Mouse (Mus musculus): ENCODE data around the gene Nlrp10. TPM values are rescaled to one million over a fixed set of nuclear protein-coding genes. Genes with fewer than 3 reads are reported as not detected.

Nlrp10 gene
- polyA plus RNA-seq, 1 experiment from 2014 or later, result 0.07 TPM

- WGBS, result under 1% methylated on average over 37 of the region's 44 CpGs
Measured at GRCm38 (mm10) chr7:108950312-108950761, 20.4 kb upstream of the Nlrp10 start, which contains the start of gene Tub. Tub (plus strand) TSS chr7:108950338.

GRCm38 (mm10) chr7:108949301-108949700 is 19.3 kb upstream of the Nlrp10 start:
- no peak overlapping the region for H3K27ac ChIP-seq (ENCODE audit: low read length)
- no peak overlapping the region for H3K4me3 ChIP-seq (ENCODE audit: low read length)
- peaks cover 9% of the 10 kb centered on the region; the same call in 1 of the 2 replicates for H3K36me3 ChIP-seq (ENCODE audit: insufficient read depth, low read length)
- peaks cover 49% of the 10 kb centered on the region for H3K27me3 ChIP-seq (ENCODE audit: insufficient read depth, low read length)
- H3K4me1 ChIP-seq (ENCODE audit: insufficient read depth, low read length), result peaks cover 16% of the 10 kb centered on the region
- WGBS, result 64% methylated on average over 2 of the region's 2 CpGs
- no peaks in the 10 kb centered on the region for H3K9me3 ChIP-seq (ENCODE audit: low read length)
- H3K9ac ChIP-seq (replicated peaks; ENCODE audit: low read length), result no peak overlapping the region
- no peak for ATAC-seq (ENCODE audit: low FRiP score, low TSS enrichment)
- H3K4me2 ChIP-seq (replicated peaks; ENCODE audit: low read depth, low read length), result no peak overlapping the region

More at GRCm38 (mm10) chr7:108950312-108950761, 20.4 kb upstream of the Nlrp10 start, which contains the start of gene Tub:
- H3K4me3 ChIP-seq (ENCODE audit: low read length), result peak within 1 kb of the TSS; percentile 54
- H3K4me1 ChIP-seq (ENCODE audit: insufficient read depth, low read length), result peaks cover 16% of the 10 kb centered on the region
- peak; percentile 57 for ATAC-seq (ENCODE audit: low FRiP score, low TSS enrichment)
- H3K4me2 ChIP-seq (replicated peaks; ENCODE audit: low read depth, low read length), result peak within 1 kb of the TSS; percentile 91
- H3K9me3 ChIP-seq (ENCODE audit: low read length), result no peaks in the 10 kb centered on the region
- H3K36me3 ChIP-seq (ENCODE audit: insufficient read depth, low read length), result peaks cover 5% of the 10 kb centered on the region; the same call in 1 of the 2 replicates
- H3K27ac ChIP-seq (ENCODE audit: low read length), result no peak within 1 kb of the TSS
- H3K27me3 ChIP-seq (ENCODE audit: insufficient read depth, low read length), result peaks cover 49% of the 10 kb centered on the region
- H3K9ac ChIP-seq (replicated peaks; ENCODE audit: low read length), result peak within 1 kb of the TSS; percentile 36

GRCm38 (mm10) chr7:108948611-108949010 is 18.6 kb upstream of the Nlrp10 start:
- Histone ChIP-seq H3K4me2 (replicated peaks; ENCODE audit: low read depth, low read length) (no peak overlapping the region), H3K4me3 (ENCODE audit: low read length) (no peak overlapping the region), H3K4me1 (ENCODE audit: insufficient read depth, low read length) (peaks cover 16% of the 10 kb centered on the region), H3K27me3 (ENCODE audit: insufficient read depth, low read length) (peaks cover 44% of the 10 kb centered on the region), H3K9me3 (ENCODE audit: low read length) (no peaks in the 10 kb centered on the region), H3K36me3 (ENCODE audit: insufficient read depth, low read length) (peaks cover 12% of the 10 kb centered on the region; the same call in 1 of the 2 replicates), H3K9ac (replicated peaks; ENCODE audit: low read length) (no peak overlapping the region), H3K27ac (ENCODE audit: low read length) (no peak overlapping the region)
- no peak for ATAC-seq (ENCODE audit: low FRiP score, low TSS enrichment)

GRCm38 (mm10) chr7:108944002-108944401 is 14.0 kb upstream of the Nlrp10 start:
- no peaks in the 10 kb centered on the region for H3K4me1 ChIP-seq (ENCODE audit: insufficient read depth, low read length)
- peak; percentile 52; the same call in 1 of the 2 replicates for ATAC-seq (ENCODE audit: low FRiP score, low TSS enrichment)
- 7% methylated on average over 2 of the region's 2 CpGs for whole genome bisulfite sequencing
- H3K36me3 ChIP-seq (ENCODE audit: insufficient read depth, low read length), result peaks cover 41% of the 10 kb centered on the region
- H3K27me3 ChIP-seq (ENCODE audit: insufficient read depth, low read length), result peaks cover under 1% of the 10 kb centered on the region
- H3K27ac ChIP-seq (ENCODE audit: low read length), result no peak overlapping the region
- no peaks in the 10 kb centered on the region for H3K9me3 ChIP-seq (ENCODE audit: low read length)
- no peak overlapping the region for H3K4me3 ChIP-seq (ENCODE audit: low read length)
- H3K9ac ChIP-seq (replicated peaks; ENCODE audit: low read length), result no peak overlapping the region
- no peak overlapping the region for H3K4me2 ChIP-seq (replicated peaks; ENCODE audit: low read depth, low read length)

- H3K9ac ChIP-seq (replicated peaks; ENCODE audit: low read length), result no peak overlapping the region
- H3K4me2 ChIP-seq (replicated peaks; ENCODE audit: low read depth, low read length), result no peak overlapping the region
- H3K27ac ChIP-seq (ENCODE audit: low read length), result no peak overlapping the region
- no peaks in the 10 kb centered on the region for H3K4me1 ChIP-seq (ENCODE audit: insufficient read depth, low read length)
- no peak overlapping the region for H3K4me3 ChIP-seq (ENCODE audit: low read length)
- H3K36me3 ChIP-seq (ENCODE audit: insufficient read depth, low read length), result peaks cover 61% of the 10 kb centered on the region
- WGBS, result 92% methylated on average over 9 of the region's 9 CpGs
- H3K27me3 ChIP-seq (ENCODE audit: insufficient read depth, low read length), result no peaks in the 10 kb centered on the region
- no peak for ATAC-seq (ENCODE audit: low FRiP score, low TSS enrichment)
- H3K9me3 ChIP-seq (ENCODE audit: low read length), result no peaks in the 10 kb centered on the region
Measured at GRCm38 (mm10) chr7:108941466-108941865, 11.5 kb upstream of the Nlrp10 start.

GRCm38 (mm10) chr7:108936591-108936990 is 6.6 kb upstream of the Nlrp10 start:
- Histone ChIP-seq H3K4me3 (ENCODE audit: low read length) (no peak overlapping the region), H3K9me3 (ENCODE audit: low read length) (no peaks in the 10 kb centered on the region), H3K27me3 (ENCODE audit: insufficient read depth, low read length) (no peaks in the 10 kb centered on the region), H3K4me2 (replicated peaks; ENCODE audit: low read depth, low read length) (no peak overlapping the region), H3K36me3 (ENCODE audit: insufficient read depth, low read length) (peaks cover 43% of the 10 kb centered on the region), H3K4me1 (ENCODE audit: insufficient read depth, low read length) (peaks cover 15% of the 10 kb centered on the region), H3K9ac (replicated peaks; ENCODE audit: low read length) (no peak overlapping the region), H3K27ac (ENCODE audit: low read length) (no peak overlapping the region)
- 98% methylated on average over 4 of the region's 4 CpGs for WGBS
- no peak for ATAC-seq (ENCODE audit: low FRiP score, low TSS enrichment)

GRCm38 (mm10) chr7:108935411-108935810 is 5.4 kb upstream of the Nlrp10 start:
- H3K36me3 ChIP-seq (ENCODE audit: insufficient read depth, low read length), result peaks cover 31% of the 10 kb centered on the region
- no peak for ATAC-seq (ENCODE audit: low FRiP score, low TSS enrichment)
- 76% methylated on average over 7 of the region's 7 CpGs for WGBS
- H3K4me2 ChIP-seq (replicated peaks; ENCODE audit: low read depth, low read length), result peak overlapping the region; percentile 82
- H3K9ac ChIP-seq (replicated peaks; ENCODE audit: low read length), result peak overlapping the region; percentile 96
- H3K4me1 ChIP-seq (ENCODE audit: insufficient read depth, low read length), result peaks cover 15% of the 10 kb centered on the region
- no peaks in the 10 kb centered on the region for H3K9me3 ChIP-seq (ENCODE audit: low read length)
- no peaks in the 10 kb centered on the region for H3K27me3 ChIP-seq (ENCODE audit: insufficient read depth, low read length)
- H3K4me3 ChIP-seq (ENCODE audit: low read length), result peak overlapping the region; percentile 97
- H3K27ac ChIP-seq (ENCODE audit: low read length), result no peak overlapping the region

GRCm38 (mm10) chr7:108934836-108935235 is 4.9 kb upstream of the Nlrp10 start:
- WGBS, result 2% methylated on average over 8 of the region's 8 CpGs
- no peak for ATAC-seq (ENCODE audit: low FRiP score, low TSS enrichment)
- Histone ChIP-seq H3K4me1 (ENCODE audit: insufficient read depth, low read length) (peaks cover 15% of the 10 kb centered on the region), H3K4me2 (replicated peaks; ENCODE audit: low read depth, low read length) (peak overlapping the region; percentile 82), H3K9ac (replicated peaks; ENCODE audit: low read length) (peak overlapping the region; percentile 96), H3K27ac (ENCODE audit: low read length) (no peak overlapping the region; the same call in 1 of the 2 replicates), H3K4me3 (ENCODE audit: low read length) (peak overlapping the region; percentile 97), H3K27me3 (ENCODE audit: insufficient read depth, low read length) (no peaks in the 10 kb centered on the region), H3K36me3 (ENCODE audit: insufficient read depth, low read length) (peaks cover 26% of the 10 kb centered on the region), H3K9me3 (ENCODE audit: low read length) (no peaks in the 10 kb centered on the region)

GRCm38 (mm10) chr7:108933794-108934731 is 4.1 kb upstream of the Nlrp10 start, which contains the start of gene Eif3f:
Eif3f (plus strand) TSS chr7:108934417.
- Histone ChIP-seq H3K36me3 (ENCODE audit: insufficient read depth, low read length) (peaks cover 21% of the 10 kb centered on the region), H3K27me3 (ENCODE audit: insufficient read depth, low read length) (no peaks in the 10 kb centered on the region), H3K4me2 (replicated peaks; ENCODE audit: low read depth, low read length) (peak within 1 kb of the TSS; percentile 82), H3K9me3 (ENCODE audit: low read length) (no peaks in the 10 kb centered on the region), H3K27ac (ENCODE audit: low read length) (peak within 1 kb of the TSS; percentile 74), H3K4me1 (ENCODE audit: insufficient read depth, low read length) (peaks cover 15% of the 10 kb centered on the region), H3K9ac (replicated peaks; ENCODE audit: low read length) (peak within 1 kb of the TSS; percentile 96), H3K4me3 (ENCODE audit: low read length) (peak within 1 kb of the TSS; percentile 97)
- peak; percentile 97 for ATAC-seq (ENCODE audit: low FRiP score, low TSS enrichment)
- 2% methylated on average over 47 of the region's 50 CpGs for WGBS
